Mouse (Mus musculus) kidney, postnatal 10 days (tissue): ENCODE measurements at regions not wholly inside any gene's neighbourhood (a gene's known extent, or its start where the extent isn't known, plus 50 kb on each side); places are given as distances from the start of the nearest gene placed in this dataset.
"Not testable (repeated sequence)": the region's sequence is repeated elsewhere in the genome, so short reads cannot be mapped to it uniquely, and the experiment has no call there.

Source experiments
- DNase-seq: peaks from one replicate; pipeline ENCODE4 v3.0.0; 2021; ENCODE audit warnings: mixed read lengths

DNA sequence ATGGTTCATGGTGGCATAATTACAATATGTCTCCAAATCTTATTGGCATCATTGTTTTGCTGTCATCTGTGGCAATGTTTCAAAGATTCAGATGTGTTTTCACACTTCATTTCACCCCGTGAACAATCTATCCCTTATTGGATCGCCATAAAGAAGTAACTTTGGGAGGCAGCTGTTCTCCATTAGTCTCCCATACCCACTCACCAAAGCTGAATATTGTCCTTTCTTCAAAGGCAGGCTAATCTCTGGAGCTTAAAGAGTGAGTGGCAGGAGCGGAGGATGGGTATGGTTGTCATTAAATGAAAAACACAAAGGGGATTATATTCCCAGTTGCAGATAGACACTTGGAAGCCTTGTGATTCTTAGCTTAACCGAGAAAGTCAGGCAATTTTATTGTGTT lies 2660.3 kb upstream of the Gm12353 start:
- DNase-seq = no peak

DNA sequence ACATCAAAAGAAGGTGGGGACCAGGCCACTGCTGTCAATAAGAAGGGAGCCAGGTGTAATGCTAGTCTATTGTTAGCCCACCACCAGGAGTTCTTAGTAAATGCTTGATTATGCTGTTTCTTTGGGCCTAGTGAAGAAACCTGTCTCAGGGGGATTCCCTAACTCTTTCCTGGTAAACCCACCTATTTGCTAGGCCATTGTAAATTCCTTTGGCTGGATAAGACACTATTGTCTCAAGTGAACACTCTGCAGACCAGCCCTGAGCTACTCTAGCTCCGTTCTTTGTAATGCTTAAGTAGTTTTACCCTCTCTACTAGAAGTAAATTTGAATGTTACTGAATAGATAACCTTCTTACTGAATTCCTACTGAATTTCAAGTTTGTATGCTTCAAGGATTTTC lies 2650.7 kb upstream of the Gm12353 start:
- DNase-seq = not testable (repeated sequence)

DNA sequence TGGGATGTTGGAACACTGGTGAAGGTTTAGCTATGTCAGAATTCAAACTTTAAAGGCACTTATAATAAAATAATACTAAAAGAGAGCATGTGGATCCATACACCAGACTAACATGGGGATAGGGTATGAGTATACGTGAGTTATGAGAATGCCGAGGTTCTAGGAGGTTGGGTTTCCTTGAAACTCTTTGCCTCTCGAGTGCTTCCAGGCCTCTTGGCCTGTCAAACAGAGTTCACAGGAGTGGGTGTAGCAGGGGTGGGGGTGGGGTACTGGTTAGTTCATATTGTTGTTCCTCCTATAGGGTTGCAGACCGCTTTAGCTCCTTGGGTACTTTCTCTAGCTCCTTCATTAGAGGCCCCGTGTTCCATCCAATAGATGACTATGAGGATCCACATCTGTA lies 2650.3 kb upstream of the Gm12353 start:
- DNase-seq = not testable (repeated sequence)

DNA sequence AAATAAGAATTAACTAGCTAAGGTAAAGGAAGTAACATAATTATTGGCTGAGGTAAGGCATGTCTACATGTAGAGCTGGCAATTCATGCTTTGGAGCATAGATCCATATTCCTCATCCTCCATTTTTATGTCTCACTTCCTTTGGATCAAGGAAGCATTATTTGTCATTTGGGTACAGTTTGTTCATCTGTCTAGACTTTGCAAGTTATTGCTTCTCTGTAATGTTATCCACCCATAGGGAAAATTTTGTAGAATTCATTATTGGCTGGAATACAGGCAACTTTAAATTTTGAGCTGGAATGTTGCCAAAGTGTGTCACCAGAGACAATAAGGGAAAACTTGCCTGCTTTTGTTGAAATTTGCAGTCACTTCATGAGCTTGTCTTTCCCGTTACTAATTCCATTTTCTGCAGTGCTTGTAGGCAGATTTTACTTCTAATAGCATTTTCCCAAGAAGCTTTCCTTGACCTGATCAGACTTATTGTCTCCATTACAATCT lies 2623.5 kb upstream of the Gm12353 start:
- DNase-seq = no peak

DNA sequence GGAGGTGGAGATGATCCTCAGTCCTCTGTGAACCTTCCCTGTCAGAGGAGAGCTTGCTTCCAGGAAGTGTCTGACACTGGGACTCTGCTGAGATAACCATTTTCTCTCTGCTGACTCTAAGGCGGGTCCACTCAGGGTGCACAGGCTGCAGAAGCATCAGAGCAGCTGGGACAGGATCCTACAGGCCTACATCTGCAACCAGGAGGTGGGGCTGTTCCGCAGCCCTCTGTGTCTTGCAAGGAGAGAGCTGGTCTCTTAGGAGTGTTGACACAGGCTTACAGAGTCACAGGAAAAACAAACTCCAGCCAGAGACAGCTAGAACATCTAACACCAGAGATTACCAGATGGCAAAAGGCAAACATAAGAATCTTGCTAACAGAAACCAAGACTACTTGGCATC lies 2578.6 kb upstream of the Gm12353 start:
- DNase-seq = peak; percentile 8
